Mouse (Mus musculus): ENCODE measurements around the gene Rps11. TPM values are rescaled to one million over a fixed set of nuclear protein-coding genes. Genes with fewer than 3 reads are reported as not detected.

Gene Rps11
- polyA plus RNA-seq (2014; fragmentation: Illumina TruSeq; extraction: RNeasy Lipid Tissue Mini Kit (QIAGEN cat#74804); ENCODE audit: low read depth, low replicate concordance), result 172 TPM

GRCm38 (mm10) chr7:45124224-45125143, at the start of gene Rps11:
Rps11 (minus strand) TSS chr7:45124439.

DNA sequence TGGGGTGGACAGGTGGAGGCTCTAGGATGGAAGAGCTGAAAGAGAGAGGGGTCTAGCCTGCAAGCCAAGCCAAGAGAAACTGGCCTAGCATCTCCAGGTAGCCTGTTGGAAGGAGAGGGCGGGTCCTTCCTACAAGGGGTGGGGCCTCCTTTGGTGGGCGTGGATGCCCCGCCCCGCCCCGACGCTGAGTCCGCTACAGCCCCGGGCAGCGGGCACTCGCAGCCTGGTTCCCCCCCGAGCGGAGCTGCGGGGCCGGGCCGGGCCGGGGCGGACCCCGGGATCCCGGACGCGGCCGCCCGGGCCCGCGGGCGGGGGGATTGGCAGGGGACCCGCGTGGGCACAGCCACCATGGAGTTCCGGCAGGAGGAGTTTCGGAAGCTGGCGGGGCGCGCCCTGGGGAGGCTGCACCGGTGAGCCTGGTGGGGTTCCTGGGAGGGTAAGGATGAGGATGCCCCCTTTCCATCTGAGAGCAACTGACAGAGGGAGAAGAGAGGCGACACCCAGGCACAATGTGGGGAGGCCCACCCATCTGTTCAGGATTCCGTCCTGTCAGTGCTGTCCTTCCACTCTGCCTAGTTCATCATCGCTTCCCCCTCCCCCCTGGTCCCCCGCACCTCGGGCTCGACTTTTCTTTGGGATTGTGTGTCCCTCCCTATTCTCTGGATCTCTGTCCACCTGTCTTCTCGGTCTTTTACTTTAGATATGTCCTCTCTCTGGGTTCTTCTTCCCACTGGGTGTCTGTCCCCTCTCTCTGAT, 39.7 kb upstream of the Rps11 start, which contains the start of gene Slc17a7:
Gene Slc17a7 (plus strand): TSS at position 215 of the 756 bp plus-strand sequence.

DNA sequence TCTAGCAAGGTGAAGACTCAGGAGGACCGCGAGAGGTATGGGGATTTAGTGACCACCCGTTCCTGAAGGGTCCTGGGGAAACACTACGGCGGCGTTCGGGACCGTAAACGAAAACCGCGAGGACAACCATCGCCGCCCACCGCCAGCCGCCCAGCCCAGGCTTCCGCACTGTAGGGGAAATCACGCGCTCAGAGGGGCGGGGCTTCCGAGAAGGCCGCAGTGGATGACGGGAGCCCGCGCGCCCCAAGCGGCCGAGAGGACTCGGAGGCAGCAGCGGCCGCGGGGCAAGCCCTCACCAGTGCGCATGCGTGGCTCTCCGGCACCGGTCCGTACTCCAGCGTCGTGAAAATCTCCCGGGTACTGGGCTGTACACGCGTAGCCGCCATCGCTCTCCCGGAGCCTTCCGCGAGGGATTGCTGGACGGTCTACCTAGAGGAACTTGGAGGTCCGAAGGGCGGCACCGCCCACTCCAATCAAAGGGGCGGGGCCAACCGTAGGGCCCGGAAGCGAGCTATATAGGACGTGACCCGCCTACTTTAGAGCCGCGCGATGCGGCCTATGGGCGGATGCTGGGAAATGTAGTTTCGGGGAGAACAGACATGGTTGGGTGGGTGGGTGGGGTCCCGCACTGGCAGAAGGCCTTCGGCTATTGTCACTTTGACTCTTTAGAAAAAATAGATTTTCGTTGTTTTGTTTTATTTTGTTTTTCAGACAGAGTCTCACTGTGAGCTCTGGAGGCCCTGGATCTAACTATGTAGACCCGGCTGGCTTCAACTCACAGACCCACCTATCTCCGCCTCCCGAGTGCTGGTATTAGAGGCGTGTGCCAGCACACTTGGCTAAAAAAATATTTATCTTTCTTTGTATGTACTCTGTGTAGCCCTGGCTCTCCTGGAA, 30.1 kb upstream of the Rps11 start, which contains the start of the genes Pih1d1 and Aldh16a1:
Gene Pih1d1 (plus strand): TSS at position 208 of the 897 bp plus-strand sequence.
Gene Aldh16a1 (minus strand): TSS at position 489 of the 897 bp plus-strand sequence.

GRCm38 (mm10) chr7:45135993-45136567, 11.8 kb upstream of the Rps11 start, which contains the start of the genes Gm45713 and Flt3l:
Gm45713 (minus strand) TSS chr7:45136231.
Flt3l (minus strand) TSS chr7:45136432.

DNA sequence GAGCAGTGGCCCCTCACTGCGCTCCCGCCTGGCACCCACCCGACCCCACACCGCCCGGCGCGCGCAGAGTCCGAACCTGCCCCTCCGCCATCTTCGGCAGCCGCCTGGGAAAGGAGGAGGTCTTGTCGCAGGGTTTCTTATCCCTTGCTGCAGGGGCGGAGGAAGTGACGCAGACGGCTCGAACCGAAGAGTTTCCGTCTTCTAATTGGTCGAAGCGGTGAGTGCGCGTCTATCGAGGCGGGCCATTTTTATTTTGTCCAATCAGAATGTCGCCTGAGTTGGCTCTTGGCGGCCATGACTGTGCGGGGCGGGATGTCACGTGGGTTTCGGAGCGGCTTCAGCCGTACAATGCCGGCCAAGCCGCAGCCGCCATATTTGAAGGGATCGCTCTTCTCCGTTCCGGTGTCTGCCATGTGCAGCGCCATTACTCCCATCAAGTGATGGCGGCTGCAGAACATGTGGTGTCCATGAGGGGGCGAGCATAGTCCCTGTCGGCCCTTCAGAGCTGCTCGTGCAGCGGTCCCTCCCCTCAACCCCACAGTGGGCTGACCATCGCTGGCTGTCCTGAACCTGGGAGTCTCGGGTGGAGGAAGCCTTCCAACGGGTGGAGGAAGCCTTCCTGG, 4.5 kb upstream of the Rps11 start, which contains the start of gene Rpl13a:
Gene Rpl13a (minus strand): TSS at position 138 of the 623 bp plus-strand sequence.

DNA sequence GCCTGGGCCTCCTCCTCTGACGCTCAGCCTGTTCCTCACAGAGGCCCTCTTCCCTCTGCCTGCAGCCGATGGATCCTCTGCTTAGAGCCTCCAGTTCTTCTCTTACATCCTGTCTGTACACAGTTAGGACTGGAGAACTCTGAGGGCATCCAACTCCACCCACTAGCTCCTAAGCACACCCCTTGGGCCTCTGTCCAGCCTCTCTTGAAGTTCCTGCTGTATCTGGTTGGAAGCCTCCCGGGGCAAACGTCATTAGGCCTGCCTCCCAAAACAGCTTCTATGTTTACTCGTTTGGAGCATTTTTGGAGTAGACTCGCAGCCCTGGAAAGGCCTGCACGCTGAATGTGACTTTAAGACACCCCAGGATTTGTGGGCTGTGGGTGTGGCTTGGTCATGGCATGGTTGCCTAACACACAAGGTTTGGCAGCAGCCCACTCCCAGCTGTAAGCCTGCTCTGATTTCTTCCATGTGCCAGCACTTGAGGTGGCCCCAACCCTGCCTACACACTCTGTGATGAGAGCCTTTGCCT, 20.5 kb downstream of the Rps11 start, which contains the start of gene Fcgrt:
Gene Fcgrt (minus strand): TSS at position 200 of the 529 bp plus-strand sequence.

GRCm38 (mm10) chr7:45092048-45092447, 32.2 kb downstream of the Rps11 start, which contains the start of gene Rcn3:
Rcn3 (minus strand) TSS chr7:45092221.

Other genes starting within 250 kb of the Rps11 start
- 1.1 TPM for gene Med25, start 231.7 kb downstream of the Rps11 start, polyA plus RNA-seq (2014; fragmentation: Illumina TruSeq; extraction: RNeasy Lipid Tissue Mini Kit (QIAGEN cat#74804); ENCODE audit: low read depth, low replicate concordance)
- 1.4 TPM for gene Fuz, start 228.4 kb downstream of the Rps11 start, polyA plus RNA-seq (2014; fragmentation: Illumina TruSeq; extraction: RNeasy Lipid Tissue Mini Kit (QIAGEN cat#74804); ENCODE audit: low read depth, low replicate concordance)
- gene Ap2a1, start 194.9 kb downstream of the Rps11 start, polyA plus RNA-seq (2014; fragmentation: Illumina TruSeq; extraction: RNeasy Lipid Tissue Mini Kit (QIAGEN cat#74804); ENCODE audit: low read depth, low replicate concordance), result 9.2 TPM
- gene Tsks, start 181.2 kb downstream of the Rps11 start, polyA plus RNA-seq (2014; fragmentation: Illumina TruSeq; extraction: RNeasy Lipid Tissue Mini Kit (QIAGEN cat#74804); ENCODE audit: low read depth, low replicate concordance), result not detected
- gene Cpt1c, start 149.6 kb downstream of the Rps11 start, polyA plus RNA-seq (2014; fragmentation: Illumina TruSeq; extraction: RNeasy Lipid Tissue Mini Kit (QIAGEN cat#74804); ENCODE audit: low read depth, low replicate concordance), result not detected
- 4.2 TPM for gene Prmt1, start 137.9 kb downstream of the Rps11 start, polyA plus RNA-seq (2014; fragmentation: Illumina TruSeq; extraction: RNeasy Lipid Tissue Mini Kit (QIAGEN cat#74804); ENCODE audit: low read depth, low replicate concordance)
- 21.4 TPM for gene Irf3, start 126.8 kb downstream of the Rps11 start, polyA plus RNA-seq (2014; fragmentation: Illumina TruSeq; extraction: RNeasy Lipid Tissue Mini Kit (QIAGEN cat#74804); ENCODE audit: low read depth, low replicate concordance)
- 0.66 TPM for gene Bcl2l12, start 125.7 kb downstream of the Rps11 start, polyA plus RNA-seq (2014; fragmentation: Illumina TruSeq; extraction: RNeasy Lipid Tissue Mini Kit (QIAGEN cat#74804); ENCODE audit: low read depth, low replicate concordance)
- gene Scaf1, start 108.1 kb downstream of the Rps11 start, polyA plus RNA-seq (2014; fragmentation: Illumina TruSeq; extraction: RNeasy Lipid Tissue Mini Kit (QIAGEN cat#74804); ENCODE audit: low read depth, low replicate concordance), result 1.3 TPM
- gene Rras, start 106.5 kb downstream of the Rps11 start, polyA plus RNA-seq (2014; fragmentation: Illumina TruSeq; extraction: RNeasy Lipid Tissue Mini Kit (QIAGEN cat#74804); ENCODE audit: low read depth, low replicate concordance), result 3.7 TPM
- 0.11 TPM for gene Prr12, start 71.6 kb downstream of the Rps11 start, polyA plus RNA-seq (2014; fragmentation: Illumina TruSeq; extraction: RNeasy Lipid Tissue Mini Kit (QIAGEN cat#74804); ENCODE audit: low read depth, low replicate concordance)
- gene Nosip, start 62.0 kb downstream of the Rps11 start, polyA plus RNA-seq (2014; fragmentation: Illumina TruSeq; extraction: RNeasy Lipid Tissue Mini Kit (QIAGEN cat#74804); ENCODE audit: low read depth, low replicate concordance), result 3.2 TPM
- gene Prrg2, start 61.8 kb downstream of the Rps11 start, polyA plus RNA-seq (2014; fragmentation: Illumina TruSeq; extraction: RNeasy Lipid Tissue Mini Kit (QIAGEN cat#74804); ENCODE audit: low read depth, low replicate concordance), result 2.3 TPM
- not detected for gene Rcn3, start 32.2 kb downstream of the Rps11 start, polyA plus RNA-seq (2014; fragmentation: Illumina TruSeq; extraction: RNeasy Lipid Tissue Mini Kit (QIAGEN cat#74804); ENCODE audit: low read depth, low replicate concordance)
- 33.3 TPM for gene Fcgrt, start 20.6 kb downstream of the Rps11 start, polyA plus RNA-seq (2014; fragmentation: Illumina TruSeq; extraction: RNeasy Lipid Tissue Mini Kit (QIAGEN cat#74804); ENCODE audit: low read depth, low replicate concordance)
- 253 TPM for gene Rpl13a, start 4.3 kb upstream of the Rps11 start, polyA plus RNA-seq (2014; fragmentation: Illumina TruSeq; extraction: RNeasy Lipid Tissue Mini Kit (QIAGEN cat#74804); ENCODE audit: low read depth, low replicate concordance)
- gene Gm45713, start 11.8 kb upstream of the Rps11 start, polyA plus RNA-seq (2014; fragmentation: Illumina TruSeq; extraction: RNeasy Lipid Tissue Mini Kit (QIAGEN cat#74804); ENCODE audit: low read depth, low replicate concordance), result not detected
- 5.4 TPM for gene Flt3l, start 12.0 kb upstream of the Rps11 start, polyA plus RNA-seq (2014; fragmentation: Illumina TruSeq; extraction: RNeasy Lipid Tissue Mini Kit (QIAGEN cat#74804); ENCODE audit: low read depth, low replicate concordance)
- 3.9 TPM for gene Pih1d1, start 29.9 kb upstream of the Rps11 start, polyA plus RNA-seq (2014; fragmentation: Illumina TruSeq; extraction: RNeasy Lipid Tissue Mini Kit (QIAGEN cat#74804); ENCODE audit: low read depth, low replicate concordance)
- gene Aldh16a1, start 30.1 kb upstream of the Rps11 start, polyA plus RNA-seq (2014; fragmentation: Illumina TruSeq; extraction: RNeasy Lipid Tissue Mini Kit (QIAGEN cat#74804); ENCODE audit: low read depth, low replicate concordance), result 5.2 TPM
- gene Slc17a7, start 39.5 kb upstream of the Rps11 start, polyA plus RNA-seq (2014; fragmentation: Illumina TruSeq; extraction: RNeasy Lipid Tissue Mini Kit (QIAGEN cat#74804); ENCODE audit: low read depth, low replicate concordance), result not detected
- gene Gfy, start 55.1 kb upstream of the Rps11 start, polyA plus RNA-seq (2014; fragmentation: Illumina TruSeq; extraction: RNeasy Lipid Tissue Mini Kit (QIAGEN cat#74804); ENCODE audit: low read depth, low replicate concordance), result not detected
- not detected for gene Pth2, start 56.6 kb upstream of the Rps11 start, polyA plus RNA-seq (2014; fragmentation: Illumina TruSeq; extraction: RNeasy Lipid Tissue Mini Kit (QIAGEN cat#74804); ENCODE audit: low read depth, low replicate concordance)
- gene Ccdc155, start 80.5 kb upstream of the Rps11 start, polyA plus RNA-seq (2014; fragmentation: Illumina TruSeq; extraction: RNeasy Lipid Tissue Mini Kit (QIAGEN cat#74804); ENCODE audit: low read depth, low replicate concordance), result not detected
- not detected for gene Dkkl1, start 87.7 kb upstream of the Rps11 start, polyA plus RNA-seq (2014; fragmentation: Illumina TruSeq; extraction: RNeasy Lipid Tissue Mini Kit (QIAGEN cat#74804); ENCODE audit: low read depth, low replicate concordance)
- gene Tead2, start 91.3 kb upstream of the Rps11 start, polyA plus RNA-seq (2014; fragmentation: Illumina TruSeq; extraction: RNeasy Lipid Tissue Mini Kit (QIAGEN cat#74804); ENCODE audit: low read depth, low replicate concordance), result 0.19 TPM
- 0.34 TPM for gene Cd37, start 114.7 kb upstream of the Rps11 start, polyA plus RNA-seq (2014; fragmentation: Illumina TruSeq; extraction: RNeasy Lipid Tissue Mini Kit (QIAGEN cat#74804); ENCODE audit: low read depth, low replicate concordance)
- 1.2 TPM for gene Slc6a16, start 116.6 kb upstream of the Rps11 start, polyA plus RNA-seq (2014; fragmentation: Illumina TruSeq; extraction: RNeasy Lipid Tissue Mini Kit (QIAGEN cat#74804); ENCODE audit: low read depth, low replicate concordance)
- gene Slc6a21, start 153.1 kb upstream of the Rps11 start, polyA plus RNA-seq (2014; fragmentation: Illumina TruSeq; extraction: RNeasy Lipid Tissue Mini Kit (QIAGEN cat#74804); ENCODE audit: low read depth, low replicate concordance), result not detected
- gene Trpm4, start 209.3 kb upstream of the Rps11 start, polyA plus RNA-seq (2014; fragmentation: Illumina TruSeq; extraction: RNeasy Lipid Tissue Mini Kit (QIAGEN cat#74804); ENCODE audit: low read depth, low replicate concordance), result not detected
- gene Hrc, start 210.9 kb upstream of the Rps11 start, polyA plus RNA-seq (2014; fragmentation: Illumina TruSeq; extraction: RNeasy Lipid Tissue Mini Kit (QIAGEN cat#74804); ENCODE audit: low read depth, low replicate concordance), result not detected
- gene Ppfia3, start 242.6 kb upstream of the Rps11 start, polyA plus RNA-seq (2014; fragmentation: Illumina TruSeq; extraction: RNeasy Lipid Tissue Mini Kit (QIAGEN cat#74804); ENCODE audit: low read depth, low replicate concordance), result not detected
- gene Lin7b, start 246.1 kb upstream of the Rps11 start, polyA plus RNA-seq (2014; fragmentation: Illumina TruSeq; extraction: RNeasy Lipid Tissue Mini Kit (QIAGEN cat#74804); ENCODE audit: low read depth, low replicate concordance), result not detected

All from liver, adult 10 weeks (tissue).